Mouse (Mus musculus): ENCODE results near the gene Zfp819. TPM values are rescaled to one million over a fixed set of nuclear protein-coding genes. Genes with fewer than 3 reads are reported as not detected.

Gene Zfp819
- polyA plus RNA-seq, 1 experiment: 0.06 TPM

DNA sequence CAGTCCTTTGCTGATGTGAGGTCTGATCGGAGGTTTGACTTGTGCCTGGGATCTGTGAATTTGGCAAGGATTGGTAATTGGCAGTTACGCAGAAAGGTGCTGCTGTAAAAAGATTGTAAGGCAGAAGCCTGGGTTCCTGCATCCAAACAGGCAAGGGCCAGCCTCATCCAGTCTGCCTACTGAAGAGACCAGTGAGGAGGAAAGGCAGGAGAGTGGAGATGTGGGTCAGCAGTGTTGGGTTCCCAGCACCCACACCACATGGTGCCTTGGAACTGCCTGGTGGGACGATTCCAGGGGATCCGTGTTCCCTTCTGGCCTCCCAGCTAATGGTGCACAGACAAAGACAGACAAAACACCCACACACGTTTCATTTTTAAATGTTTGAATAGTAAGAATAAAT, 26.4 kb upstream of the Zfp819 start:
- H3K36me3 ChIP-seq (ENCODE audit: control insufficient read depth, insufficient read depth, low read length): peaks cover 9% of the 10 kb centered on the region
- no peak for DNase-seq (ENCODE audit: low read depth in 1 of 2, low spot score in 2 of 2)
- H3K27ac ChIP-seq (ENCODE audit: insufficient read depth, low read length): no peak overlapping the region
- peaks cover 4% of the 10 kb centered on the region; the same call in 1 of the 2 replicates for H3K4me1 ChIP-seq (ENCODE audit: control insufficient read depth, insufficient read depth, insufficient read length)
- 79% methylated on average over 5 of the region's 5 CpGs for WGBS
- H3K4me3 ChIP-seq (ENCODE audit: extremely low read depth, insufficient read depth, insufficient read length): no peak overlapping the region
- TF ChIP-seq POLR2A (IDR thresholded peaks at IDR 0.05; ENCODE audit: low read depth, low read length) (no peak), CTCF (IDR thresholded peaks at IDR 0.05; ENCODE audit: extremely low read depth, insufficient read depth, insufficient read length, insufficient replicate concordance) (no peak)
- no peaks in the 10 kb centered on the region for H3K27me3 ChIP-seq (ENCODE audit: control insufficient read depth, insufficient read depth, low read length)

DNA sequence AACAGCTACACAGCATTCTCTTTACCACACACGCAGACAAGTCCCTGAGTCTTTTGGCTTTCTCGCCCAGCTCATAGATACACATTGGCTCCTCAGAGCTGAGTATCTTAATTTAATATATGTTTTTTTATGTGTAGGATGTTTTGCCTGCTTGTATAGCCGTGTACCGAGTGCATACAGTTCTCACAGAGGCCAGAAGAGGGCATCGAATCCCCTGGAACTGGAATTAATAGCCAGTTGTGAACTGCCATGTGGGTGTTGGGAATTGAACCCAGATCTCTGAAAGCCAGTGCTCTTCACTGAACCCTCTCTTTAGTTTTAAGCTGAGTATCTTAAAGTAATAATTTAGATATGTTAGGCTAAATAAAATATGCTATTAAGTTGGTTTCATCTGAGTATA, 22.2 kb upstream of the Zfp819 start:
- WGBS: 90% methylated on average over 5 of the region's 5 CpGs
- no peak for DNase-seq (ENCODE audit: low read depth in 1 of 2, low spot score in 2 of 2)
- TF ChIP-seq POLR2A (IDR thresholded peaks at IDR 0.05; ENCODE audit: low read depth, low read length) (no peak), CTCF (IDR thresholded peaks at IDR 0.05; ENCODE audit: extremely low read depth, insufficient read depth, insufficient read length, insufficient replicate concordance) (no peak)
- H3K4me3 ChIP-seq (ENCODE audit: extremely low read depth, insufficient read depth, insufficient read length): no peak overlapping the region
- H3K4me1 ChIP-seq (ENCODE audit: control insufficient read depth, insufficient read depth, insufficient read length): peaks cover 4% of the 10 kb centered on the region; the same call in 1 of the 2 replicates
- H3K27me3 ChIP-seq (ENCODE audit: control insufficient read depth, insufficient read depth, low read length): no peaks in the 10 kb centered on the region
- H3K36me3 ChIP-seq (ENCODE audit: control insufficient read depth, insufficient read depth, low read length): peaks cover 41% of the 10 kb centered on the region
- no peak overlapping the region for H3K27ac ChIP-seq (ENCODE audit: insufficient read depth, low read length)

DNA sequence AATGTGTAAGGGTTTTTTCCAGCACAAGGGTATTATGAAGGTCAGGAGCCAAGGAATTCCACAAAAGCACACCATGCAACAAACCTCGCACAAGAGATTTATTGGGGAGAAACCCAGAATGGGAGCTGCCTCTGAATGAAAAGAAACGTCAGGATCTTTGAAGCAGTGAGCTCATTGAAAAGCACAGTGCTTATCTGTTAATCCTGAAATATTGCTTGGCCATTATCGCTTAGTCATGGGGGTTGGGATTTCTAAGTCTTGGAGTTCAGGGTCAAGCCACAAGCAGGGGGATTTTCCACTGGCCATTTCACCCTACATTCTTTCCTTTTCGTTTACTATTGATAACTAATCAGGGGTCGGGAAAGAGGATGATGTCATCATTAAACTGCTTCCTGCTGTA, 5.1 kb upstream of the Zfp819 start:
- Histone ChIP-seq H3K4me3 (ENCODE audit: extremely low read depth, insufficient read depth, insufficient read length) (no peak overlapping the region), H3K27me3 (ENCODE audit: control insufficient read depth, insufficient read depth, low read length) (no peaks in the 10 kb centered on the region), H3K4me1 (ENCODE audit: control insufficient read depth, insufficient read depth, insufficient read length) (no peaks in the 10 kb centered on the region), H3K27ac (ENCODE audit: insufficient read depth, low read length) (no peak overlapping the region), H3K36me3 (ENCODE audit: control insufficient read depth, insufficient read depth, low read length) (no peaks in the 10 kb centered on the region)
- DNase-seq (ENCODE audit: low read depth in 1 of 2, low spot score in 2 of 2): no peak
- WGBS: 70% methylated on average over 5 of the region's 5 CpGs
- no peak for TF ChIP-seq CTCF (IDR thresholded peaks at IDR 0.05; ENCODE audit: extremely low read depth, insufficient read depth, insufficient read length, insufficient replicate concordance)
- TF ChIP-seq POLR2A (IDR thresholded peaks at IDR 0.05; ENCODE audit: low read depth, low read length): no peak

DNA sequence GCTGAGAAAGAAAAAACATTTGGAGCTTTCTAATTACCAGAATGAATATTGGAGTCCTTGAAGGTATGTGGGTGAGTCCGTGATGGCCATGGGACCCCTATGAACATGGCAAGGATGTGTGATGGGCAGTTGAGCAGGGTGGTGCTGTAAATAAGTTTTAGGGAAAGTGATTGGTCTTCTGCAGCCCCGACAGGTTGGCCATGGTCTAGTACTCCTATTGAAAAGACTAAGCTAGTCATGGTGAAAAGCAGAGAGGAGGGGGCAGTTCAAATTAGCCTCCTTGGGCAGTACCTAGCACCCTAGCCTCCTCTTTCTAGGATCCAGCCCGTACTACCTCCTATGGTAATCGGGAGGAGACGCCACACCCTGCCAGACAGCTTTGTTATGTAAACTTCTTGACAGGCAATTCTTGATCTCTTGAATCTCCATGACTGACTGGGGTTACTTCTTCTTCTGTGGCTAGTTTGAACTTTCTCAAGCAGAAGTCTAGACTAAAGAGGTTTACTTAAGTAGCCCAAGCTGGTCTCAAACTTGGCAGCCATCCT, 846 bp downstream of the Zfp819 start:
- TF ChIP-seq CTCF (IDR thresholded peaks at IDR 0.05; ENCODE audit: extremely low read depth, insufficient read depth, insufficient read length, insufficient replicate concordance) (no peak), POLR2A (IDR thresholded peaks at IDR 0.05; ENCODE audit: low read depth, low read length) (no peak)
- 47% methylated on average over 5 of the region's 5 CpGs for WGBS
- no peaks in the 10 kb centered on the region for H3K4me1 ChIP-seq (ENCODE audit: control insufficient read depth, insufficient read depth, insufficient read length)
- H3K4me3 ChIP-seq (ENCODE audit: extremely low read depth, insufficient read depth, insufficient read length): no peak overlapping the region
- H3K36me3 ChIP-seq (ENCODE audit: control insufficient read depth, insufficient read depth, low read length): no peaks in the 10 kb centered on the region
- no peaks in the 10 kb centered on the region for H3K27me3 ChIP-seq (ENCODE audit: control insufficient read depth, insufficient read depth, low read length)
- DNase-seq (ENCODE audit: low read depth in 1 of 2, low spot score in 2 of 2): no peak
- no peak overlapping the region for H3K27ac ChIP-seq (ENCODE audit: insufficient read depth, low read length)

DNA sequence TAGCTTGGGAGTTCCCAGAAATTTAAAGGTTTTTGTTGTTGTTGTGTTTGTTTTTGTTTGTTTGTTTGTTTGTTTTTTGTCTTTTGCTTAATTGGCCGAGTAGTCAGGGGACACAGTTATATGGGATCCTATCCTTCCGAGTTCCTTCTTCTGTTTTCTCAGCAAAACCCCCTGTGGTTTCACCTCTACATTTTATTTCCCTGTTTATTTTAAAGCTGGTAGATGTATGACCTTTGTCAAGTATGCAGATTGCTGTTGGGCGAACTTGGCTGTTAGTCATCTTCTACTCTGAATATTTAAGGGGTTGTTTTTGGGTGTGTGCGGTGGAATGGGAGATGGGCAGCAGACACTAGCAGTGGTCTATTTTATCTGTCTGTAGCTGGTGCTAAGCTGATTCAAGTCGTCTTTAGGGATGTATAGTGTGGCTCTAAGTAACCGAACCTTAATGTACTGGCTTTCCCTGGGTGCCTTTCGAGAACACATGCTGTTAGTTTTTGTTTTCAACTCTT, 1.4 kb downstream of the Zfp819 start:
- DNase-seq (ENCODE audit: low read depth in 1 of 2, low spot score in 2 of 2): no peak
- Histone ChIP-seq H3K4me1 (ENCODE audit: control insufficient read depth, insufficient read depth, insufficient read length) (no peaks in the 10 kb centered on the region), H3K4me3 (ENCODE audit: extremely low read depth, insufficient read depth, insufficient read length) (no peak overlapping the region), H3K27ac (ENCODE audit: insufficient read depth, low read length) (no peak overlapping the region), H3K27me3 (ENCODE audit: control insufficient read depth, insufficient read depth, low read length) (no peaks in the 10 kb centered on the region), H3K36me3 (ENCODE audit: control insufficient read depth, insufficient read depth, low read length) (no peaks in the 10 kb centered on the region)
- no peak for TF ChIP-seq POLR2A (IDR thresholded peaks at IDR 0.05; ENCODE audit: low read depth, low read length)
- WGBS: 67% methylated on average over 7 of the region's 7 CpGs

DNA sequence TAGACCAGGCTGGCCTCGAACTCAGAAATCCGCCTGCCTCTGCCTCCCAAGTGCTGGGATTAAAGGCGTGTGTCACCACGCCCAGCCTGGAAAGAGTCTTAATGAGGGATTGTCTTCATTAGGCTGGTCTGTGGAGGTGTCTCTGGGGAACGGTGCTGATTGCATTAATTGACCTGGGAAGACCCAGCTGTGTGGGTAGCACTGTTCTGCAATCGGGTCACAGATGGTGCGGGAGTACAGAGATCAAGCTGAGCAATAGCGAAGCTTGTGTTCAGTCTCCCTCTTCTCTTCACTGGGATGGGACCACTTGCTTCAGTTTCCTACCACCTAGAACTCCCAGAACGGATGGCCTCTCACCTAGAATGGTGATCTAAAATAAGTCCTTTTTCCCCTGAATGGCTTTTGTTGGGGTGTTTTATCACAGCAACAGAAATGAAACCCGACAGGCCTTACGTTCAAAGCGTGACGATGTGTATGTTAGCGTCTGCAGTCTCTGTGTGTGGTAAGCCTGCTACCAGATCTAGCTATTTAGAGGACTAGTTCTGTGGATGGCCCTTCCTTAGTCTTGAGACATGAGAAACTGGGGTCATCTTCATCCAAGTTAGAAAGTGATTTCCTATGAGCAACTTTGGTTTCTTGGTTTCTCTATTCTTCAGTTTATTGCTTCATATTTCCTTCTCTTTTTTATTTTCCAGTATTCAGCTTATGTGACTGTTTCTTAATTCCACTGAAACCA, 7.0 kb downstream of the Zfp819 start:
- Histone ChIP-seq H3K36me3 (ENCODE audit: control insufficient read depth, insufficient read depth, low read length) (no peaks in the 10 kb centered on the region), H3K27ac (ENCODE audit: insufficient read depth, low read length) (no peak overlapping the region), H3K27me3 (ENCODE audit: control insufficient read depth, insufficient read depth, low read length) (no peaks in the 10 kb centered on the region), H3K4me1 (ENCODE audit: control insufficient read depth, insufficient read depth, insufficient read length) (no peaks in the 10 kb centered on the region), H3K4me3 (ENCODE audit: extremely low read depth, insufficient read depth, insufficient read length) (no peak overlapping the region)
- 87% methylated on average over 14 of the region's 14 CpGs for WGBS
- no peak for TF ChIP-seq CTCF (IDR thresholded peaks at IDR 0.05; ENCODE audit: extremely low read depth, insufficient read depth, insufficient read length, insufficient replicate concordance)
- no peak for DNase-seq (ENCODE audit: low read depth in 1 of 2, low spot score in 2 of 2)

DNA sequence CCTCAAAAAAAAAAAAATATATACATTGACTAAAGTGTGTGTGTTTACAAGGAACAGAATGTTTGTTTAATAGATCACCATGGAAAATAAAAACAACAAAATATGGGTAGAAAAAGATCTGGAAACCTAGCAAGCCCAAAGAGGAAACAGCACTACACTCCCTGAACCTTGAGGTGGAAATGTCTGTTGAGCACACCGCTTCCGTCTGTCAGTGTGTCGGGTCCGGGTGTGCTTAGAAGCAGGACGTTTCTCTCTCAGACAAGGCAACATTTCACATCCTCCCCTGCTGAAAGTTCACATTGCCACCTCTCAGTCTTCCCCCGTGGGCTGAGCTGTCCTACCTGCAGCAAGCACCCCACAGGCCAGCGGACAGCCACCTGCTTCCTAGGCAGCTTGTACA, 16.0 kb downstream of the Zfp819 start:
- no peaks in the 10 kb centered on the region for H3K27me3 ChIP-seq (ENCODE audit: control insufficient read depth, insufficient read depth, low read length)
- 43% methylated on average over 7 of the region's 7 CpGs for WGBS
- no peak for DNase-seq (ENCODE audit: low read depth in 1 of 2, low spot score in 2 of 2)
- no peaks in the 10 kb centered on the region for H3K4me1 ChIP-seq (ENCODE audit: control insufficient read depth, insufficient read depth, insufficient read length)
- H3K4me3 ChIP-seq (ENCODE audit: extremely low read depth, insufficient read depth, insufficient read length): no peak overlapping the region
- no peak overlapping the region for H3K27ac ChIP-seq (ENCODE audit: insufficient read depth, low read length)
- TF ChIP-seq CTCF (IDR thresholded peaks at IDR 0.05; ENCODE audit: extremely low read depth, insufficient read depth, insufficient read length, insufficient replicate concordance): no peak
- TF ChIP-seq POLR2A (IDR thresholded peaks at IDR 0.05; ENCODE audit: low read depth, low read length): no peak
- H3K36me3 ChIP-seq (ENCODE audit: control insufficient read depth, insufficient read depth, low read length): no peaks in the 10 kb centered on the region

Data from spleen, adult 2 months (tissue).